Mouse (Mus musculus): ENCODE results near the gene Plcl2. TPM values are rescaled to one million over a fixed set of nuclear protein-coding genes. Genes with fewer than 3 reads are reported as not detected.

Gene Plcl2
- polyA plus RNA-seq, 1 experiment = 2.9 TPM

GRCm38 (mm10) chr17:50515926-50516325 lies 6.7 kb downstream of the Plcl2 start:
- Histone ChIP-seq H3K27ac (ENCODE audit: insufficient read depth, low read length) (no peak overlapping the region), H3K9ac (ENCODE audit: low read depth, poor library complexity, severe bottlenecking) (no peak overlapping the region)
- TF ChIP-seq EP300 (IDR thresholded peaks at IDR 0.05; ENCODE audit: insufficient read depth, low read depth, low read length) = no peak
- no peak for TF ChIP-seq CTCF (IDR thresholded peaks at IDR 0.05; ENCODE audit: low read depth, low read length)
- no peak for TF ChIP-seq POLR2A (IDR thresholded peaks at IDR 0.05; ENCODE audit: insufficient read depth, low read length)

DNA sequence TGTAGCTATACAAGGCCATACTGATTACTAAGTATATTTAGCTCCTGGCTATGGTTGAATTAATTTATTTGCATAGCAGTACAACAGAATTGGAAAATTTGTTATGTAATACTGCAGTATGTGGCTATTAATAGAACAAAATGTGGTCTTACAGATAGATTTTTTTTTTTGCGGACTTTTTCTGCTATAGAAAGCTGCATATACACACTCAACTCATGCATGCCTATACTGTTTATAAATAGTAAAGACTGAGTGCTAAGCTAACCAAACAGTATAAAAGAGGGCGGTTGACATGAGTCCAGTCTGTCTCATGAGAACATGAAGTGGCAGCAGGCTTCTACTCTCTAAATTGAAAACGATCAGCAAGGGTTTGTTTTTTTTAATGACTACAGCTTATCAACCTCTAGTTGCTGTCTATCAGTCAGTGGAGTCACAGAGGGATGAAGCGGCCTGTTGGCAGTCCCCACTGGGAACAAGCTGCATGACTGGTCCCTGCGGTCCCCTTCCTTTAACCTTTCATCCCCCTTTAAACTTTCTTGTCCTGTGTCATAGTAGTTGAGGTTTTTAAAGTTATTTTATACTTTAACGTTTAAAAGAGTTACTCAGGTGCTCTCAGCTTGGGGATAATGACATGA lies 8.7 kb downstream of the Plcl2 start:
- no peaks in the 10 kb centered on the region for H3K4me1 ChIP-seq (ENCODE audit: control insufficient read depth, insufficient read depth, low read length)
- no peaks in the 10 kb centered on the region for H3K36me3 ChIP-seq (ENCODE audit: control insufficient read depth, insufficient read depth, low read length, poor library complexity, severe bottlenecking)
- H3K9ac ChIP-seq (ENCODE audit: low read depth, poor library complexity, severe bottlenecking) = no peak overlapping the region
- no peak overlapping the region for H3K4me3 ChIP-seq (ENCODE audit: low read depth, low read length)
- no peaks in the 10 kb centered on the region for H3K9me3 ChIP-seq (replicated peaks; ENCODE audit: control insufficient read depth, insufficient read depth, low read length, poor library complexity, severe bottlenecking)
- no peaks in the 10 kb centered on the region for H3K27me3 ChIP-seq (ENCODE audit: control insufficient read depth, insufficient read depth, low read length, poor library complexity, severe bottlenecking)
- H3K27ac ChIP-seq (ENCODE audit: insufficient read depth, low read length) = no peak overlapping the region
- TF ChIP-seq POLR2A (IDR thresholded peaks at IDR 0.05; ENCODE audit: insufficient read depth, low read length) (no peak), CTCF (IDR thresholded peaks at IDR 0.05; ENCODE audit: low read depth, low read length) (no peak), EP300 (IDR thresholded peaks at IDR 0.05; ENCODE audit: insufficient read depth, low read depth, low read length) (no peak)

More at GRCm38 (mm10) chr17:50515926-50516325, 6.7 kb downstream of the Plcl2 start:
- Histone ChIP-seq H3K27me3 (ENCODE audit: control insufficient read depth, insufficient read depth, low read length, poor library complexity, severe bottlenecking) (peaks cover 1% of the 10 kb centered on the region; the same call in 1 of the 2 replicates), H3K36me3 (ENCODE audit: control insufficient read depth, insufficient read depth, low read length, poor library complexity, severe bottlenecking) (no peaks in the 10 kb centered on the region), H3K4me1 (ENCODE audit: control insufficient read depth, insufficient read depth, low read length) (no peaks in the 10 kb centered on the region), H3K4me3 (ENCODE audit: low read depth, low read length) (no peak overlapping the region), H3K9me3 (replicated peaks; ENCODE audit: control insufficient read depth, insufficient read depth, low read length, poor library complexity, severe bottlenecking) (no peaks in the 10 kb centered on the region)

DNA sequence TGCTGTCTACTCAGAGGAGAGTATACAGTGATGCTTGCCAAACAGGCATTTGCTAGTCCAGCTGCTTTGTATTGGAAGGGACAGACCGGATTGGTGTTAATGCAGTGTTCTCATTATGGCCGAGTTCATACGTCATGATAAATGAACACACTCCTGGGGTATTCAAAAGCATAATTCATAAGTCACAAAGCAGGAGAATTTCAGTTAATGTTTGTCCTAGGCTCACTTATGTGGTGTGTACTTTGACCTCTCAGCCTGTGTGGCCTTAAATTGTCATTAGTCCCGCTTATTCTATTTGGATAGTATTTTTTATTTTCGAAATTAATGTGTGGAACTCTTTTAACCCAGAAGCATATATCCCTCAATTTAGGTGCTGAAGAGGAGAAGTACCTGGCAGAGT lies 10.4 kb downstream of the Plcl2 start:
- Histone ChIP-seq H3K4me3 (ENCODE audit: low read depth, low read length) (no peak overlapping the region), H3K36me3 (ENCODE audit: control insufficient read depth, insufficient read depth, low read length, poor library complexity, severe bottlenecking) (no peaks in the 10 kb centered on the region), H3K4me1 (ENCODE audit: control insufficient read depth, insufficient read depth, low read length) (no peaks in the 10 kb centered on the region), H3K27ac (ENCODE audit: insufficient read depth, low read length) (no peak overlapping the region), H3K9ac (ENCODE audit: low read depth, poor library complexity, severe bottlenecking) (no peak overlapping the region), H3K27me3 (ENCODE audit: control insufficient read depth, insufficient read depth, low read length, poor library complexity, severe bottlenecking) (no peaks in the 10 kb centered on the region), H3K9me3 (replicated peaks; ENCODE audit: control insufficient read depth, insufficient read depth, low read length, poor library complexity, severe bottlenecking) (no peaks in the 10 kb centered on the region)
- TF ChIP-seq EP300 (IDR thresholded peaks at IDR 0.05; ENCODE audit: insufficient read depth, low read depth, low read length) = no peak
- no peak for TF ChIP-seq POLR2A (IDR thresholded peaks at IDR 0.05; ENCODE audit: insufficient read depth, low read length)
- TF ChIP-seq CTCF (IDR thresholded peaks at IDR 0.05; ENCODE audit: low read depth, low read length) = no peak

- H3K27ac ChIP-seq (ENCODE audit: insufficient read depth, low read length) = no peak overlapping the region
- no peak overlapping the region for H3K4me3 ChIP-seq (ENCODE audit: low read depth, low read length)
- H3K9ac ChIP-seq (ENCODE audit: low read depth, poor library complexity, severe bottlenecking) = no peak overlapping the region
- H3K27me3 ChIP-seq (ENCODE audit: control insufficient read depth, insufficient read depth, low read length, poor library complexity, severe bottlenecking) = no peaks in the 10 kb centered on the region
- TF ChIP-seq POLR2A (IDR thresholded peaks at IDR 0.05; ENCODE audit: insufficient read depth, low read length) (no peak), CTCF (IDR thresholded peaks at IDR 0.05; ENCODE audit: low read depth, low read length) (no peak), EP300 (IDR thresholded peaks at IDR 0.05; ENCODE audit: insufficient read depth, low read depth, low read length) (no peak)
- no peaks in the 10 kb centered on the region for H3K36me3 ChIP-seq (ENCODE audit: control insufficient read depth, insufficient read depth, low read length, poor library complexity, severe bottlenecking)
- H3K9me3 ChIP-seq (replicated peaks; ENCODE audit: control insufficient read depth, insufficient read depth, low read length, poor library complexity, severe bottlenecking) = no peaks in the 10 kb centered on the region
- no peaks in the 10 kb centered on the region for H3K4me1 ChIP-seq (ENCODE audit: control insufficient read depth, insufficient read depth, low read length)
These were observed 13.4 kb downstream of the Plcl2 start for GRCm38 (mm10) chr17:50522473-50523083.

DNA sequence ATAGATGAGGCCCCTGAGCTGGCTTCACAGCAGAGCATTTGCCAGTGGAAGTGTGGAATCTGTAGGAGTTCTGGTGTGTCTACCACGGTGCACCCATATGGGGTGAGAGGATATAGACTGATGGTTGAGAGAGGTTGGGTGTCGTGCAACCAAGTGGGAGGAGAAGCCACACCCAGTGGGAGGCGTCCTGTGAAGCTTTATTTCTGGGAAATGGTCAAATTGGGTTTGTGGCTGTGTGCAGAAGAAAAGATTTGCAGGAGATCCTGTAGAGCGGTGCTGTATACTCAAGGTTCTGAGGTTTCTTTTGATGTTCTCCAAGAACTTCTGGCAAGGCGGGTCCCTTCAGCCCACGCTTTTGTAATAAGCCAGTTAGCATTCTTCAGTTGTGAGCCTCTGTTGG lies 15.8 kb downstream of the Plcl2 start:
- no peaks in the 10 kb centered on the region for H3K9me3 ChIP-seq (replicated peaks; ENCODE audit: control insufficient read depth, insufficient read depth, low read length, poor library complexity, severe bottlenecking)
- H3K9ac ChIP-seq (ENCODE audit: low read depth, poor library complexity, severe bottlenecking) = no peak overlapping the region
- no peak overlapping the region for H3K4me3 ChIP-seq (ENCODE audit: low read depth, low read length)
- no peaks in the 10 kb centered on the region for H3K27me3 ChIP-seq (ENCODE audit: control insufficient read depth, insufficient read depth, low read length, poor library complexity, severe bottlenecking)
- no peak overlapping the region for H3K27ac ChIP-seq (ENCODE audit: insufficient read depth, low read length)
- TF ChIP-seq EP300 (IDR thresholded peaks at IDR 0.05; ENCODE audit: insufficient read depth, low read depth, low read length) (no peak), CTCF (IDR thresholded peaks at IDR 0.05; ENCODE audit: low read depth, low read length) (no peak), POLR2A (IDR thresholded peaks at IDR 0.05; ENCODE audit: insufficient read depth, low read length) (no peak)
- H3K36me3 ChIP-seq (ENCODE audit: control insufficient read depth, insufficient read depth, low read length, poor library complexity, severe bottlenecking) = no peaks in the 10 kb centered on the region
- H3K4me1 ChIP-seq (ENCODE audit: control insufficient read depth, insufficient read depth, low read length) = no peaks in the 10 kb centered on the region

DNA sequence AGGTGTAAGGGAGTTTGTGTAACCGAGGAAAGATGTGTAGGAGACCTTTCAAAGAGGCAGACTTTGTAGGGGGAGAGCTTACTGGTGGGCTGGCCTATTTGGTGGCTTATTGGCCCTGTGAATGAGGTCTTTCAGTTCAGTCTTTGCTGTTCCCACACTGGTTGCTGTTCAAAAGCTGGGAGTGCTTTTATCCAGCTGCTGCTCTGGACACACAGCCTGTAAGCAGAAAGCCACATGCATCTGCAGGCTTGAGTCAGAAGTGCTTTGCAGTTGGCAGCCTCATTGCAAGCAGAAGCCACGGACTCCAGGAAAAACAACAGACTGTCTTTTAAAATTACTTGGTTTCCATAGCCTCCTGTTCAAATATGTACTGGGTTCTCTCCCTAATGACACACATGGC lies 16.6 kb downstream of the Plcl2 start:
- Histone ChIP-seq H3K27ac (ENCODE audit: insufficient read depth, low read length) (no peak overlapping the region), H3K9ac (ENCODE audit: low read depth, poor library complexity, severe bottlenecking) (no peak overlapping the region), H3K27me3 (ENCODE audit: control insufficient read depth, insufficient read depth, low read length, poor library complexity, severe bottlenecking) (no peaks in the 10 kb centered on the region), H3K4me1 (ENCODE audit: control insufficient read depth, insufficient read depth, low read length) (no peaks in the 10 kb centered on the region), H3K4me3 (ENCODE audit: low read depth, low read length) (no peak overlapping the region), H3K9me3 (replicated peaks; ENCODE audit: control insufficient read depth, insufficient read depth, low read length, poor library complexity, severe bottlenecking) (no peaks in the 10 kb centered on the region), H3K36me3 (ENCODE audit: control insufficient read depth, insufficient read depth, low read length, poor library complexity, severe bottlenecking) (no peaks in the 10 kb centered on the region)
- no peak for TF ChIP-seq CTCF (IDR thresholded peaks at IDR 0.05; ENCODE audit: low read depth, low read length)
- no peak for TF ChIP-seq EP300 (IDR thresholded peaks at IDR 0.05; ENCODE audit: insufficient read depth, low read depth, low read length)
- TF ChIP-seq POLR2A (IDR thresholded peaks at IDR 0.05; ENCODE audit: insufficient read depth, low read length) = no peak
